Mouse (Mus musculus): ENCODE measurements around the gene Taf6l.

Taf6l gene

DNA sequence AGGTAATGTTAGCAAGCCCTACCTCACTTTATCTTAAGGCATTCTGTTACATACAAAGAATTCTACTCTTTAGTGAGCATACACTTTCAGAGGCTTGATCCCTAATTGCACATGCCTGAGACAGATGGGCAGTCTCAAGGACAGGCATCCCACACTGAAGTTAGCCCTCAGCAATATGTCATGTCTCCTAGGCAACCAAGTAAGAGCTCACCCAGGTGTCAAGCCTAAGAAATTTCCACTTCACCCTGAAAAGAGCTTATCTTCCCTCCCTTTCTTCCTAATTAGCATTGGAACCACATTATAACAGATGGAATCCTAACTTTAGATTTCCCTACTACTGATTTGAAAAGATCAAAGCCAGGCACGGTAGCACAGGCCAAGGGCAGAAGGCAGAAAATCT is 3.0 kb upstream of the Taf6l start:
- DNase-seq: no peak

DNA sequence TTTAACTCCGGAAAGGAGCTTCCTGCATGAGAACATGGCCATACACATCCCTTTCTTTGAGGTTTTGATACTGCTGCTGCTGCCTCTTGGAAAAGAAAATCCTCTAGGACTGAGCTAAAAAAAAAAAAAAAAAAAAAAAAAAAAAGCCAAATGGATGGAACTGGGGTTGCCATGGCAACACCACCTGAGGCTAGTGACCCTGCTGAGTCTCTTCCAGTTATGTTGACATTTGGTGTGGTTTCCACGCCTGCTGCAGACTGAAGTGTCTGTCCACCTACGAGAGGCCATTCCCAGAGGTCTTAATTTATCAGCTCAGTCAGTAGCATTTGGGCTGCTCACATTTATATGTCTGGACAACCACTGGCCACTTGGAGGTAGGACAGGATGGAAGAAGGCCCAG is 2.3 kb upstream of the Taf6l start:
- peak in 1 of 2 experiments; percentile 30 for DNase-seq

DNA sequence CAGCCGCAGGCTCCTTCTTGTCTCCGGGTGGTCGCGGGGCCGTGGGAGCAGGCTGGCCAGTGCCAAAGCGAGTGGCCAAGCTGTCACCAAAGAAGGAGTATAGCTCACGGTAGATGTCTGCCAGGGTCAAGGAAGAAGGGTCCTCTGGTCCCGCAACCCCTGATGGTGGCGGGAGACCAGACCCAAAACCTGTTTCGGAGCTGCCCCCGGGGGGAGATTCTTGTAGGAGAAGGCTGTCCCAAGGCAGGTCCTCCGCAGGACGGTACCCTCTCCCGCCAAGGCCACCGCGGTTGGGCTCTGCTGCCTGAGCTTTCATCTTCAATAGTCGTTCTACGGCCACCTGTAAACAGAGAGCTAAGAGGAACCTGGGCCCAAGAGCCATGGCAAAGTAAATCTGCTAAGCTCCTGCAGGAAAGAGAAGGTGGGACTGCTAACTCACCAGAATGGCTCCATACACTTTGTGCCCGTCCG is 11.2 kb downstream of the Taf6l start:
- DNase-seq: peak in 1 of 2 experiments; percentile 30

DNA sequence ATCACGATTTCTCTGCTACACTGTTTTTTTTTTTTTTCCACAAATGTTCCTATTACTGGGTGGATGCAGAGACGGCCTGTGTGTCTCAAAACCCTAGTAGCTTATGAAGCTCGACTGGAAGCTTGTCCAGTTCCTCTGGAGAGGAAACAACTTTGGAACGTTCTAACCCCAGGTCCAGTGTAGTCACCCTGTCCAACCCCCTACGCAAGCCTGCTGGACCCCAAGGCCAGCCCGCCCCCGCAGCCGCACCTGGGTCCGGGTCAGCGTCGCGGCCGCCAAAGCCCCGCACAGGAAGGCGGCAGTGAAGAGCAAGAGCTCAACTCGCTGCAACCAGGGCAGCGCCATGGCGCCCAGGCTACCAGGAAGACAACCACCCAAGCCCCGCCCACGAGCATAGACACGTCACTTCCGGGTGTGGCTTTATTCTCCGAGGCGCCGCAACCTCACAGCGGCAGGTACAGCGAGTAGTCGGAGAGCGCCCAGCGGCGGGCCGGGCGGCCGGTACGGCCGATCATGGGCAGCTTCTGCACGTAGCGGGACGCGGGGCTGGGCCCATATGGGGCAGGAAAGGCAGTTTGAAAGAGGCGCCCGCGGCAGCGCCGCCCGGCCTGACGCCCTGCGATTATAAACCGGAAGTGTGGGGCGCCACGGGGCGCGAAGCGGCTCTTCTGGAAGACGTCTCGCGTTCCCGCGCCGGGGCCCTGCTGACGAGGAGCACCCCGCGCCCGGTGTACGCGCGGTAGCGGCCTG is 12.0 kb downstream of the Taf6l start, which contains the start of gene Tmem179b:
Tmem179b (minus strand) TSS at position 382 of the 750 bp plus-strand sequence.
- peak; percentile 96 to 98 for DNase-seq

DNA sequence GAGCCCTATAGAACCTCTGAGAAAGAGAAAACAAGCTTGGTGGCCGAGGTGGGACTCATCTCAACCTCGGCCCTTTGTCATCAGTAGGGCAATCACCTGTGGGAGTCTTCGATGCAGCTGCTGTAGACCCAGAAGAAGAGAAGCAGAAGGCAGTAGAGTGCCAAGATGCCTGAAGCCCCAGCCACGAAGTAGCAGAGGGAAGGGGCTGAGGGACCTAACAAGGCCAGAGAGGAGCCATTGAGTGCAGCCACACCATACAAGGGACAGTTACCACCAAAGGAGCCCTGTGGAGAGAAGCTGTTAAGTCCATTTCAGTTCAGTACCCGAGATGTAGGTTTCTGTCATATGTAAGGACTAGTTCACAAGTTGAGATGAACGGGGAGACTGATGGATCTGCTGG is 12.8 kb downstream of the Taf6l start:
- DNase-seq: no peak

DNA sequence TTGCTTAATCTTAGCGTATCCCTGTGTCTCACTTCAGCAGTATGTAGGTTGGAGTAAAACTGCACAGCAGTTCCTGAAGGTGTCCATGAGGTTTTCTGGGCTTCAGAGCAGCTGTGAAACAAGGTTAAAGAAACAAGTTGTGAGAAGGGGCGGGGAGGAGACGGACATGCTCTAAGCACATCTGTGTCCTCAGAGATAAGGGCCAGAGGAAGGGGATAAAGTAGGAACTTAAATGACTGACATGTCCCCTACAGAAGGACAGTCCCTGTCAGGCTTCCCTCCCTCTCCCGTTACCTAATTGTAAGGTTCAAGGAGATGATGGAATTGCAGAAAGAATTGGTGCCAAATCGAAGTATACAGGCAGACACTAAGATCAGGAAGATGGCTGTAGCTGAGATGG is 13.2 kb downstream of the Taf6l start:
- no peak for DNase-seq

DNA sequence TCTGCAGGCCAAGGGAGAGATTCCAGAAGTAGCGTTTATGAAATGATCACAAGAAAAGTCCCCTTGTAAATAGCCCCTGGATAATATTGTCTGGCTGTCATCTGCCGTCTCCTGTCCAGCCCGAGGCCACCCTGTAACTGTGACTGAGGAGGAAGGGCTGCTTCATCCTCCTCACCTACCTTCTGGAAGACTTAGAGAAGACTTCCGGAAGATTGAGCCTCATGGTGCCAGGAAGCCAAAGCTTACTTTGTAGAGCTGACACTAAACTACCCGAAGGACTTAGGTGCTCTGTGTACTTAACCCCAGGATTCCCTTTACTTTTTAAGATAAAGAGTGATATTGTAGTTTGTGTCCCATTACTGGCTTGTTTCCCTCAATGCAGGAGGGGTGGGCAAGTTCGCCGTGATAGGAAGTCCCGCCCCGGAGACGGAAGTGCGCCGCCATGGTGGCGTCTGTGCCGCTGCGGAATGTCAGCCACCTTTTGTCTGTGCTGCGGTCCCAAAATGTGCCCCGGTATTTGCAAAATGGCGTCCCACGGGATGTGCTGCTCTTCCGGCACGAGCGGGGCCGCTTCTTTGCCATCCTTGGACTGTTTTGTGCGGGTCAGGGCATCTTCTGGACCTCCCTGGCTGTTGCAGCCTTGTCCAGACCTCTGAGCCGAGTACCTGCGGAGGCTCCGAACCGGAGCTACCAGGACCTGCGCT is 15.5 kb downstream of the Taf6l start, which contains the start of gene Tmem223:
Tmem223 (plus strand) TSS at position 430 of the 704 bp plus-strand sequence.
- DNase-seq: peak; percentile 82 to 84

DNA sequence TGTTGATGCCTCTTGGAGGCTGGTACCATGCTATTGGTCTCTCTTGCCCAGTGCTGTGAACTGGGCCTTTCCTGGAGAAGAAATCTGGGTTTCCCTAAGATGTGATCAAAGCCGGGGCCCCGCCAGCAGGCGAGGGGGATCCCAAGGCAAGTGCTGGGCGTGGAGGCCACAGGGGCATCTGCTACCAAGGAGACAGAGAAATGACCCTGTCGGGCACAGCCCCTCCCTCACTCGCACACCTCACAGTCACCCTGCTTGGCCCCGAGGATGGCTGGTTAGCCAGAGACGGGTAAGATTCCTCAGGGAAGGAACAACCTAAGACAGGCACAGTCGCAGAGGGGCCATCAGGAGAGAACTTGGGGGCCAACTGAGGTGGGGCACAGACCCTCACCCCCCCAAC is 20.7 kb downstream of the Taf6l start:
- DNase-seq: no peak

DNA sequence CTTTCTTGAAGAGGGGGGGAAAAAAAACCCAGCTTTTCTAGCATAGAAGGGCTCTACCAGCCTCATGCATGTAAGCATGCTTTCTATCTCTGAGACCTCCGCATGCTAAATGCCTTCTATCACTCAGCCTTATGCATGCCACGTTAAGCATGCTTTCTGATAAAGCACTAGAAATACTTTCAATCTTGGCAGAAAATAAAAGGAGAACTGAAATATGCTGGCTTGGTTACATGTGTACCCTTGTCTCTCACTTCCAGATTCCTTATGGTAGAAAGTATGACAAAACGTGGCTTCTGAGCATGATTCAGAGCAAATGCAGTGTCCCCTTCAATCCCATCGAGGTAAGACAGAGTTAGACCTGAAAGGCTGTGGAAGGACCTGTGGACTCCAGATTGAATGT is 22.9 kb downstream of the Taf6l start:
- DNase-seq: no peak

DNA sequence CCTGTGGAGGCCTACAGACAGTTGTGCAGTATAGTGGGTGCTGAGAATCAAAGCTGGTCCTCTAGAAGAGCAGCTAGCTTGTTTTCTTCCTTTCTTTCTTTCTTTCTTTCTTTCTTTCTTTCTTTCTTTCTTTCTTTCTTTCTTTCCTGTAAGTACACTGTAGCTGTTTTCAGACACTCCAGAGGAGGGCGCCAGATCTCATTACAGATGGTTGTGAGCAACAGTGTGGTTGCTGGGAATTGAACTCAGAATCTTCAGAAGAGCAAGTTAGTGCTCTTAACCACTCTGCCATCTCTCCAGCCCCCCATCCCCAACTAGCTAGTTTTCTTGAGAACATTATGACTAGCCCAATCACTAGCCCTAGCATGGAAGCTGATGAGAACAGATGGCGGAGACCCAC is 25.5 kb downstream of the Taf6l start:
- DNase-seq: no peak

DNA sequence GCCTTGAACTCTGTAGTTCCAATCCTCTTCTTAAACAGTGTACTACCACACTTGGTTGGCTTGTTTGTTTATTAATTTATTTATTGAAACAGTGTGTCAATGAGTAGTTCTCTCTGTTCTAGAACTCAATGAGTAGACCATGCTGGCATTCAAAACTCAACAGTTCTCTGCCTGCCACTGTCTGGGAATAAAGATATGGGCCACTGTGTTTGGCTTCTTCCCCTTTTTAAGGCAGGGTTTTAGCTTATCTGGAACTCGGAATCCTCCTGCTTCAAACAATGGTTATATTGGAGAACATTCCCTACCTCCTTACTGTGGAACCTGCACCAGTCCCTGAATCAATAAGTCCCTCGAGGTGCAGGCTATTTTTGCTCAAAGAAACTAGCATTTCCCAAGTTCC is 27.3 kb downstream of the Taf6l start:
- no peak for DNase-seq

DNA sequence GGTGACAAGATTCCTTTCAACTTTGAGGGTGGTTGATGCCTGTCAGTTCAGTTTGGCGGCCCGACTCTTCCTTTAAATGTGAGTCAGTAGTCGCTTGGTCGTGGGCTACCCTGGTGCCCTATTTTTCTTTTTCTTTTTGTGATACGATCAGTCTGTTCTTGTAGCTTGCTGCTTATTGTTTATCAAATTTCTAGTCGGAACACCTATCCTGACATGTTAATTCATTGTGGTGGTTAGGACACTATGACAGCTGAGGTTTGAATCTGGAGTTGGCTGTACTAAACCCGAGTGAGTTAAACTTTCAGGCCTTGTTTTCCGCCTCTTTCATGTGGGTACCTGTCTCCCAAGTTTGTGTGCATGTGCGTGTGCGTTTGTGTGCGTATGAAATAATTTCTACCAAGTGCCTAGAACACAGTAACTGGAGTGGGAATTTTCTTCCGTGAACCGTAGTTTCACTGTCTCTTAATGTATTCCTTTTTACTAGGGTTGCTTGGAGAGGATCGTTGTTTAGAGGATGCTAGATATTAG is 28.7 kb downstream of the Taf6l start:
- DNase-seq: no peak

DNA sequence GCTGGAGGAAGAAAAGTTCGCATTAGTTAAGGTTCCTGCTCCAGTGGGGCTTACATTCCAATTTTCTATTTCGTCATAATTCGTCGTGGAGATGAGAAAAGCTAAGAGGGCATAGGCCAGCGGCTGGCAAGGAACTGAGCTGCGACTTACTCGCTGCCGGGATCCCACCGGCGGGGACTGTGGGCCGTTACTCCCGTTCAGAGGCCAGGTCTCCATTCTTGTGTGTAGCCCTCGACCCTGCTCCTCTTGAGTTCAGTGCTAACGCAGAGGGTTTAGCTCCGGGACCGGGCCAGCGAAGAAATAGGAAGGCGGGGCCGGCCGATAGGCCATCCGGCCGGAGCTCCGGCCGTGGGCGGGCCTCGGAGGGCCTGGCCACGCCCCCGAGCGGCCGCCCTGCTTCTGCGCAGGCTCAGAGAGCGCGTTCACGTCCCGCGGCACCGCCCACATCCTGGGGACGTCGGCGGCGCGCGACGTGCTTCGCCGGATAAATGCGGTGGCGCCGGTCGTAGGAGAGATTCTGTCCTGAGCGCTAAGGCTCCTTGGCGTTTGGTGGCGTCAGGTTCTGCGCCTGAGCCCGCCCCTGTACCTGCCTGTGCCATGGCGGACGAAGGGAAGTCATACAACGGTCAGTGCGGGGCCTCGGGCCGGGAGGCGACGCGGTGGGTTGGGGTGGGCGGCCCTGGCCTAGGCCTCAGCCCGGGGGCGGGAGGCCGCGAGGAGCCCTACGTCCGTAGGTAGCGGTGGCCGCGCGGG is 29.4 kb downstream of the Taf6l start, which contains the start of gene Nxf1:
Nxf1 (plus strand) TSS at position 439 of the 753 bp plus-strand sequence.
- peak; percentile 90 to 95 for DNase-seq

DNA sequence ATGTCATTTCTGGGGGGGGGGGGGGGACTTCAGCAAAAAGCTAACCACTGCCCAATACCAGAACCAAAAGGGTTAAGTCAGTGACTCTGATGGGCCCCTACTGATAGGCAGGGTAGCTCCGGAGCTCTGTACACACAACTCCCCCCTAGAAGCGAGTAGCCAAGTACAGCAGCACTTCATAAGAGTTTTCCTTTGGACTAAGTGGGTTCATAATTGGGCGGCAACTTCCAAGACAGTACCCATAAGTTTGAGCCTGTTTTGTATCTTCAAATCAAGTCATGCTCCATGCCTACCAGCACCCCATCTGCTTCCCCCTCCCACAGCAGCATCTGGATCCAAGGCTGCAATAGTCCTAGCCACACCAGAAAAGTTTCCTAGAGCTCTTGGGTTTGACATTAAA is 30.6 kb downstream of the Taf6l start:
- no peak for DNase-seq

DNA sequence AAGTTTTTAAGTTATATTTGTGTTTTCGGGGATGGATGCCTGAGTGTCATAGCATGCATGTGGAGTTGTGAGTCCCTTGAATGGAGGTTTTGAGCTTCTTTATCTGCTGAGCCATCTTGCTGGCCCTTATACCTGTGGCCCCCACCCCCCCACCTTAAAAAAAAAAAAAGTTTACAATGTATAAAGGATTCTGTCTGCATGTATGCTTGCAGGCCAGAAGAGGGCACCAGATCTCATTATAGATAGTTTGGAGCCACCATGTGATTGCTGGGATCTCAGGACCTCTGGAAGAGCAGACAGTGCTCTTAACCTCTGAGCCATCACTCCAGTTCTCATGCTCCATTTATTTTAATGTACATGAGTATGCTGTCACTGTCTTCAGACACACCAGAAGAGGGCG is 38.8 kb downstream of the Taf6l start:
- DNase-seq: no peak

DNA sequence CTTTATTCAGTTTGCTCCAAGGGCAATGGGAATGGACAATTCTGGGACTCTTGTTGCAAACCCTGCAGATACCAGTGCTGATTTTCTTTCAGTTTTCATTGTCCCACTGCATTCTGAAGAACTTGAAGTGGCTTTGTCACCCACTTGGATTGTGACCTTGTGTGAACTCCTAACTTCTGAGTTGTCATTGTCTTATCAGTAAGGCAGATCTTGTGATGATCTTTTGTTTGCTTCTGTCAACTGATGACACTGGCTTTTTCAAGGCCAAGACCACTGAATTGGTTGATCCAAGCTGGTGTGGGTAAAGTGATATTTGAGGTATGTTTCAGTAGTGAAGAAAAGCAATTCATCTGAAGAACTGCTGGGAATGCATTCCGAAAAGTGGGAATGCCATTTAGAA is 40.8 kb downstream of the Taf6l start:
- DNase-seq: no peak

DNA sequence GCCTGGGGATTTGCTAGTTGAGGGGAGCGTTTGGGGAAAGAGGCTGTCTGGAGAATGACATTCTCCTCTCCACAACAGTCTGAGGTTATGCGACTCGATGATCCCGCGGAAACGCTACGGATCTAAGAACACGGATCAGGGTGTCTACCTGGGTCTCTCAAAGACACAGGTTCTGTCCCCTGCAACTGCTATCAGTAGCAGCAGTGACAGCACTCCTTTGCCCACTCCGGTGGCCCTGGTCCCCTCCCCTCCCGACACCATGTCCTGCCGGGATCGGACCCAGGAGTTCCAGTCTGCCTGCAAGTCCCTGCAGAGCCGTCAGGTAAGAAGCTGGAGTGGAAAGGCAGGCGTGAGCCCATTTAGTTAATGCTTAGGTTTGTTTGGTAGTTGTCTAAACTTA is 44.0 kb downstream of the Taf6l start:
- peak in 1 of 2 experiments; percentile 30 for DNase-seq

DNA sequence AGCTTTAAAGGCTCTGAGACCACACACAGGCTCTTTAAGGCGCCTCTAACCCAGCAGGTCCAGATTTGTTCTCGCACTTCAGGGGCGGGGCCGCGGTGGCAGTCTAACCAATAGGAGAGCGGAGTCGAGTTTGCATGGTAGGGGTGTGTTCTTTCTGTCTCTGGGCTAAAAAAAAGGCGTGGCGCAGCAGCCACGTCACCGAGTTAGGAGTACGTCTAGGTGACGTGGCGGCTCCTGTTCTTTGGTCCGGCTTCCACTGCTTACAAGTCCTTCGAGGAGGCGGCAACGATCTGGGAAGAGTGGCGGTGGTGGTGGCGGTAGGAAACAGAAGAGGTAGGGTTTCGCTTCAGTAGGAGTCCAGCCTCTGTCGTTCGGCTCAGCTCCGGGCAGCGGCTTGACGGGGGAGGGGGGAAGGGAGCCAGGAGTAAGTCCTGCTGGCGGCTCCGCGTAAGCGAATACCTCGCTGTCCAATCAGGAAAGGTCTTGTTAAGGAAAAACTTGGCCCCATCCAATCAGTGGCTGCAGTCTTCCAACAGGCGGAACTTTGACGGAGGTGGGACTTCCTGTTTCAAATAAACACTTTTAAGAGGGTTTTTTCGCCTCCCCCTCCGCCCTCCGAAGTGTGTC is 44.9 kb downstream of the Taf6l start, which contains the start of gene Stx5a:
Stx5a (plus strand) TSS at position 171 of the 627 bp plus-strand sequence.
- peak; percentile 94 to 97 for DNase-seq

DNA sequence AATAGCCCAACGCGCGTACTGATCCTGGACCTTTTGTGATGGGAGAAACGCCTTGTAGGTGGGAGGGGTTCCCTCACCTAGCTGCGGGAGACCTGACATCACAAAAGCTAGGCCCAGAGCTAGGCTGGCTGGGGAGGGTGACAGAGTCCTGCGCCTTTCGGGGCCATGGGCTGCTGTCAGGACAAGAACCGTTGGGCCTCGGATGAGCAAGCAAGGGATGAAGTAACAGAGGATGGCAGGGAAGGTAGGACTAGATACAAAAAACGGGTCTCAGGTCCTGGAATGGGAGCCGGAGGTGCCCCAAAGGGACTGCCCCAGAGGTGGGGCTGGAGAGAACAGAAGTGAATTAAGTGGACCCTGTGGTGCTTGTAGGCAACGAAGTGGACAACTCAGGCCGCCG is 45.6 kb downstream of the Taf6l start, which contains the start of gene 1700092M07Rik:
1700092M07Rik (plus strand) TSS at position 116 of the 400 bp plus-strand sequence.
- peak in 1 of 2 experiments; percentile 25 for DNase-seq

DNA sequence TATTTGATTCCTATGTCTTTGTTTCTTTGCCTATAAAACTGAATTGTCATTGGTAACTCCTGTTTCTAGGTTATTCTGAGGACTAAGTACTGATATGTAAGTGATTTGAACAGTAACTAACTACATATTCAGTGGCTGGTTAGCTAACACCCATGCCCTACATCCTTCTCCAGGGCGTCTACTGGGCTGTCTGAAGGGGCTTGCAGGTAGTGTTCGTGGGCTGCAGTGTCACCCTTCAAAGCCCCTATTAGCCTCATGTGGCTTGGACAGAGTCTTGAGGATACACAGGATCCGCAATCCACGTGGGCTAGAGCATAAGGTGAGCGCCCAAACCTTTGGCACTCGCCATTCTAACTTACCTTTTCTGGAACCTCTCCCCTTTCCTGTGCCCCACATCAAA is 46.6 kb downstream of the Taf6l start:
- no peak for DNase-seq

DNA sequence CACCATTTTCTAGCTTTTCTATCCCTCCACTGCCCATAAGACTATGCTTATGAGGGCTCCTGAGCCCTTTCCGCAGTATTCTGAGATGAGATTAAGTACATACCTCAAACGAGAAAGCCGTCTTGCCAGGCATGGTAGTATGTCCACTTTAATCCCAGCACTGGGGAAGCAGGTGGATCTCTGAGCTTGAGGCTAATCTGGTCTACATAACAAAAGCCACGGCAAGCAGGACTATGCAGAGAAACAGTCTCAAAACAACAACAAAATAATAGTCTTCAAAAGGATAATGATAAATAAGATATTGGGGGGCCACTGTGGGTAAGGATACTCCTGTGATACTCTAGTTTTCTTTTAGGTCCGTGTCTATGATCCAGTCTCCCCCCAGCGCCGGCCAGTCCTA is 47.3 kb downstream of the Taf6l start:
- no peak for DNase-seq

DNA sequence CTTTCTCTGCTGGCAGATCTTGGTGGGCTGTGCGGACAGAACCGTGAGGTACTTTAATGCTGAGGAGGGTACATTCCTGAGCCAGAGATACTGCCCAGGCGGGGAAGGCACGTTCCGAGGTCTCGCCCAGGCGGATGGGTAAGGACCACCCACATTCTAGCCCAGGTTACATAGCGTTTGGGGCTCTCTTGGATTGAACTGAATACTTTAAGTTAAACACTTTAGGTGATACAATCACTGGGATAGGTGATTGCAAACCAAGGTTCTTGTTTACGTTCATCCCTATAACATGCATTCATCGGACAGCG is 50.1 kb downstream of the Taf6l start:
- DNase-seq: no peak
